Mouse (Mus musculus) heart, postnatal 0 days (tissue): ENCODE results near the gene Hykk.

ENCODE experiments used
- CTCF ChIP-seq: IDR thresholded peaks from 2 replicates; pipeline ENCODE4 v1.5.1; 2016; ENCODE audit warnings: antibody characterized with exemption, control low read depth, low read depth
- EP300 ChIP-seq: IDR thresholded peaks from 2 replicates; pipeline ENCODE4 v1.6.1; 2016; ENCODE audit warnings: antibody characterized with exemption, low read depth

GRCm38 (mm10) chr9:54995645-54996044 lies 78.6 kb downstream of the Hykk start:
- TF ChIP-seq CTCF (no peak), EP300 (no peak)
